Mouse (Mus musculus): Measurements from ENCODE around the gene Prss2. TPM values are rescaled to one million over a fixed set of nuclear protein-coding genes. Genes with fewer than 3 reads are reported as not detected.
"Not testable (repeated sequence)": the region's sequence is repeated elsewhere in the genome, so short reads cannot be mapped to it uniquely, and the experiment has no call there.

Prss2 gene
- not detected in 2 replicates for polyA plus RNA-seq (2016; fragmentation: Nextera tagmentation; extraction: Ambion mirVana)

GRCm38 (mm10) chr6:41521487-41521886, at the start of gene Prss2:
TSS of gene Prss2 (plus strand) at chr6:41521787.
- no peaks in the 10 kb centered on the region for H3K9me3 ChIP-seq (replicated peaks)
- H3K4me1 ChIP-seq: no peaks in the 10 kb centered on the region
- no peak within 1 kb of the TSS for H3K4me3 ChIP-seq
- no peak within 1 kb of the TSS for H3K27ac ChIP-seq (replicated peaks)
- WGBS: 75% methylated on average over 1 of the region's 1 CpGs
- no peak for DNase-seq (ENCODE audit: low spot score)
- no peaks in the 10 kb centered on the region for H3K36me3 ChIP-seq
- no peaks in the 10 kb centered on the region for H3K27me3 ChIP-seq (ENCODE audit: low read depth, poor library complexity, severe bottlenecking)

GRCm38 (mm10) chr6:41499374-41499773, 22.2 kb upstream of the Prss2 start:
- no peaks in the 10 kb centered on the region for H3K9me3 ChIP-seq (replicated peaks)
- 84% methylated on average over 3 of the region's 3 CpGs for WGBS

DNA sequence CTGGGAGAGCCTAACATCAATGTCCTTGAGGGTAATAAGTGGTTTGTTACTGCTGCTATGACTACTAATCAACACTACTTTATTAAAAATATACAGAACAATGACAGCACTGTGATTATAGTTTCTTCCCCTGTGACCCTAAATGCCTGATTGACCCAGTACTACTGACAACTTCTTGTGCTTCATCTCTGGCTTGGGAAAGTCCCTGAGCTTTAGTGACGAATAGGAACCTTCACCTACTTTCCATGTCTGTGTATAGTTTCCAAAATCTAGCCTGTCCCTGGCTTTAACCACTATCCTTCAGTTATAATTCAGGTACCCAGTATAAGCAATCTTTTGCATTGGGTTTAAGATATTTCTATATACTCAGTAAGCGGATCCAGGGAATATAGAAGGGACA, 16.7 kb upstream of the Prss2 start:
- Histone ChIP-seq H3K9me3 (replicated peaks) (no peaks in the 10 kb centered on the region), H3K4me3 (no peak overlapping the region), H3K36me3 (no peaks in the 10 kb centered on the region), H3K4me1 (no peaks in the 10 kb centered on the region), H3K27me3 (ENCODE audit: low read depth, poor library complexity, severe bottlenecking) (no peaks in the 10 kb centered on the region), H3K27ac (replicated peaks) (no peak overlapping the region)
- WGBS: 81% methylated on average over 2 of the region's 2 CpGs
- no peak for DNase-seq (ENCODE audit: low spot score)

More at GRCm38 (mm10) chr6:41499374-41499773, 22.2 kb upstream of the Prss2 start:
- H3K27me3 ChIP-seq (ENCODE audit: low read depth, poor library complexity, severe bottlenecking): no peaks in the 10 kb centered on the region
- H3K4me3 ChIP-seq: no peak overlapping the region
- H3K27ac ChIP-seq (replicated peaks): no peak overlapping the region
- no peaks in the 10 kb centered on the region for H3K4me1 ChIP-seq
- H3K36me3 ChIP-seq: no peaks in the 10 kb centered on the region
- no peak for DNase-seq (ENCODE audit: low spot score)

DNA sequence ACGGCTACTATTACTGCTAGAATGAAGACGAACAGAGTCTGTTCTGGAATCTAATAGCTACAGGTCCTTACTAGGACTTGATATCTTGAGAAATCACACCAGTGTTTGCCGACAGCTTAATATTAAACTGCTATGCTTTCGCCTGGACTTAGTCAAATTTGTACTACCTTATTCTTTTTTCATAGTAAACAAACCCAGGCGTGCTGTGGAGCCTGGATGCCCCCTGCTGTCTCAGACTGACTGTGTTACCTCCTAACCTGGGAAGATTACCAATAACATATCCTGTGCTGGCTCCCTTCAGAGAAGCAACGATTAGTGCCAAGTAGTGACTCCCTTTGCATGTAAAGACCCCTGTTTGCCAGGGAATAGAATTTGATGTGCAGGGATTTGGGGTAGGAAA, 16.3 kb upstream of the Prss2 start:
- 79% methylated on average over 6 of the region's 6 CpGs for WGBS
- no peaks in the 10 kb centered on the region for H3K4me1 ChIP-seq

DNA sequence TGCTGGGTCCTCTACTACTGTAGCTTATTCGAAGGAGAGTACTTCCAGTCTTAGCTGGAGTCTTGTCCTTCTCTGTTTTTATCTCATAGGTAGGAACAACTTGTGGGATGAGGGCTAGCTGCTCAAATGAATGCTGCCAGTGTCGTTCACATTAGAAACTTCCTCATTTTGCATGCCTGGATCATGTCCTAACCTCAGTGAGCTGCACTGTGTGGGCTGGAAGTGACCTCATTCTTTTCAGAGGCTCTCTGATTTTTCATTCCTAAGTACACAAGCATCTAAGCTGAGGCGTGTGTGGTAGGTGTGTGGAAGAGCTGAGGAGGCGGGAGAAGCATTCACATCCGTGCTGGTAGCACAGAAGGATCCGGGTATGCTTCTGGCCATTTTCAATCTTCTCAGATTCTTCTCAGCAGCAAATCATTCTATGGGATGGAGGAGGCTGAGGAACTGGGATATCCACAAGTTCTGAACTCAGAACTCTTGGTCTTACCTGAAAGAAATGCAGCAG, 3.5 kb upstream of the Prss2 start:
- WGBS: 84% methylated on average over 6 of the region's 6 CpGs

More for the DNA sequence above, 16.3 kb upstream of the Prss2 start:
- Histone ChIP-seq H3K27me3 (ENCODE audit: low read depth, poor library complexity, severe bottlenecking) (no peaks in the 10 kb centered on the region), H3K27ac (replicated peaks) (no peak overlapping the region), H3K9me3 (replicated peaks) (no peaks in the 10 kb centered on the region), H3K36me3 (no peaks in the 10 kb centered on the region), H3K4me3 (no peak overlapping the region)
- DNase-seq (ENCODE audit: low spot score): no peak

DNA sequence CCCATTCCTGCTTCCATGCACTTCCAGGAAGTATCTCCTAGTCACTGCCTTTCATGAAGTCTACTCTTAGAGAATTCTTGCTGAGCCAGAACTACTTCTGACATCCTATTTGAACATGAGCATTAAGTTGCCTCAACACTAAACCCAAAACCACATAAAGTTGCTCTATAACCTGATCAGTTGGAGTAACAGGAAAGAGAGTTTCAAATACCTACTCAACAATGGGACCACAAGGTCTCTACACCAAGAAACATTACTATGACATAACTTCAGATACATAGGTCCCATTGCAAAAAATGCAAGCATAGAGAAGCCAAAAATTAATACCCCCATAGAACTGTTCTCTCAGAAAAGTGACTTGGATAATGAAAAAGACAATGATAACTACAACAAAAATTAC, 4.9 kb downstream of the Prss2 start:
- no peaks in the 10 kb centered on the region for H3K9me3 ChIP-seq (replicated peaks)
- no peak overlapping the region for H3K27ac ChIP-seq (replicated peaks)
- H3K36me3 ChIP-seq: no peaks in the 10 kb centered on the region
- H3K4me3 ChIP-seq: no peak overlapping the region
- DNase-seq (ENCODE audit: low spot score): no peak
- H3K4me1 ChIP-seq: no peaks in the 10 kb centered on the region
- no peaks in the 10 kb centered on the region for H3K27me3 ChIP-seq (ENCODE audit: low read depth, poor library complexity, severe bottlenecking)

More for the DNA sequence above, 3.5 kb upstream of the Prss2 start:
- no peaks in the 10 kb centered on the region for H3K9me3 ChIP-seq (replicated peaks)
- H3K4me3 ChIP-seq: no peak overlapping the region
- no peaks in the 10 kb centered on the region for H3K4me1 ChIP-seq
- H3K27me3 ChIP-seq (ENCODE audit: low read depth, poor library complexity, severe bottlenecking): no peaks in the 10 kb centered on the region
- no peak for DNase-seq (ENCODE audit: low spot score)
- H3K27ac ChIP-seq (replicated peaks): no peak overlapping the region
- no peaks in the 10 kb centered on the region for H3K36me3 ChIP-seq

GRCm38 (mm10) chr6:41527402-41527801, 5.8 kb downstream of the Prss2 start:
- no peaks in the 10 kb centered on the region for H3K36me3 ChIP-seq
- no peaks in the 10 kb centered on the region for H3K9me3 ChIP-seq (replicated peaks)
- no peaks in the 10 kb centered on the region for H3K27me3 ChIP-seq (ENCODE audit: low read depth, poor library complexity, severe bottlenecking)
- no peaks in the 10 kb centered on the region for H3K4me1 ChIP-seq
- DNase-seq (ENCODE audit: low spot score): no peak
- H3K27ac ChIP-seq (replicated peaks): no peak overlapping the region
- no peak overlapping the region for H3K4me3 ChIP-seq
- 80% methylated on average over 1 of the region's 1 CpGs for WGBS

- H3K27ac ChIP-seq (replicated peaks); H3K9me3 ChIP-seq (replicated peaks); DNase-seq (ENCODE audit: low spot score); H3K4me3 ChIP-seq; H3K36me3 ChIP-seq; H3K4me1 ChIP-seq; H3K27me3 ChIP-seq (ENCODE audit: low read depth, poor library complexity, severe bottlenecking): not testable (repeated sequence)
- 46% methylated on average over 2 of the region's 2 CpGs for WGBS
These were observed 8.4 kb downstream of the Prss2 start for GRCm38 (mm10) chr6:41529987-41530386.

- DNase-seq (ENCODE audit: low spot score): no peak
- Histone ChIP-seq H3K36me3 (no peaks in the 10 kb centered on the region), H3K9me3 (replicated peaks) (no peaks in the 10 kb centered on the region), H3K4me3 (no peak overlapping the region), H3K4me1 (no peaks in the 10 kb centered on the region), H3K27ac (replicated peaks) (no peak overlapping the region), H3K27me3 (ENCODE audit: low read depth, poor library complexity, severe bottlenecking) (no peaks in the 10 kb centered on the region)
- 86% methylated on average over 4 of the region's 4 CpGs for WGBS
These were observed 10.6 kb downstream of the Prss2 start for GRCm38 (mm10) chr6:41532181-41532580.

- H3K27me3 ChIP-seq (ENCODE audit: low read depth, poor library complexity, severe bottlenecking): no peaks in the 10 kb centered on the region
- H3K4me3 ChIP-seq: no peak overlapping the region
- H3K27ac ChIP-seq (replicated peaks): no peak overlapping the region
- no peaks in the 10 kb centered on the region for H3K9me3 ChIP-seq (replicated peaks)
- H3K4me1 ChIP-seq: no peaks in the 10 kb centered on the region
- H3K36me3 ChIP-seq: no peaks in the 10 kb centered on the region
- DNase-seq (ENCODE audit: low spot score): no peak
- 86% methylated on average over 8 of the region's 8 CpGs for WGBS
These were observed 11.2 kb downstream of the Prss2 start for GRCm38 (mm10) chr6:41532687-41533284.

DNA sequence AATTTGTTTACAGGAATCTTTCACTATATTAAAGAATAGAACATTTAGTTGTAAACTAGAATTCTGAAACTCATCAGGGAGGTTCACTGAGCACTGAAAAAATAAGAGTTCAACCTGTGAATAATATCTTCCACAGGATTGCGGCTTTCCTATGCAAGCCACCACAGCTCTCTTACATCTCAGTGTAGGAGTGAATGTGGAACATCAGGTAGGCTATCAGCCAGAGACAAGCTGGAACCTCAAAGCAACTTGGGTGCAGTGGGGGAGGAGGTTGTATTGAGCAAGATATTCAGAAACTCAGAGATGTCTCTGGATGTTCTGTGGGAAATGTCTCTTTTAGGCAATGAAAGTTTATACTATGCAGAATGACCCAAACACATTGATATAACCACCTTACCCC, 15.8 kb downstream of the Prss2 start:
- no peak overlapping the region for H3K27ac ChIP-seq (replicated peaks)
- DNase-seq (ENCODE audit: low spot score): no peak
- no peaks in the 10 kb centered on the region for H3K4me1 ChIP-seq
- H3K27me3 ChIP-seq (ENCODE audit: low read depth, poor library complexity, severe bottlenecking): peaks cover 7% of the 10 kb centered on the region
- H3K4me3 ChIP-seq: no peak overlapping the region
- WGBS: 96% methylated on average over 1 of the region's 1 CpGs
- H3K36me3 ChIP-seq: no peaks in the 10 kb centered on the region
- no peaks in the 10 kb centered on the region for H3K9me3 ChIP-seq (replicated peaks)

DNA sequence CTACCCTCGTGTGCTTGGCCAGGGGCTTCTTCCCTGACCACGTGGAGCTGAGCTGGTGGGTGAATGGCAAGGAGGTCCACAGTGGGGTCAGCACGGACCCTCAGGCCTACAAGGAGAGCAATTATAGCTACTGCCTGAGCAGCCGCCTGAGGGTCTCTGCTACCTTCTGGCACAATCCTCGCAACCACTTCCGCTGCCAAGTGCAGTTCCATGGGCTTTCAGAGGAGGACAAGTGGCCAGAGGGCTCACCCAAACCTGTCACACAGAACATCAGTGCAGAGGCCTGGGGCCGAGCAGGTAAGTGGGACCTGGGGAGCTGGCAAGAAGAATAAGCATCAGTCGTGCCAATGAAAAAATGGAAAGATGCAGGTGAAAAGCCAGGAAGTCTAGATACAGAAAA, 16.7 kb downstream of the Prss2 start:
- H3K27ac ChIP-seq (replicated peaks); H3K36me3 ChIP-seq; DNase-seq (ENCODE audit: low spot score); H3K4me1 ChIP-seq; H3K9me3 ChIP-seq (replicated peaks); H3K4me3 ChIP-seq: not testable (repeated sequence)
- H3K27me3 ChIP-seq (ENCODE audit: low read depth, poor library complexity, severe bottlenecking): peaks cover 16% of the 10 kb centered on the region
- 87% methylated on average over 7 of the region's 8 CpGs for WGBS

- DNase-seq (ENCODE audit: low spot score): no peak
- Histone ChIP-seq H3K9me3 (replicated peaks) (no peaks in the 10 kb centered on the region), H3K4me3 (no peak overlapping the region), H3K27ac (replicated peaks) (no peak overlapping the region), H3K27me3 (ENCODE audit: low read depth, poor library complexity, severe bottlenecking) (peaks cover 27% of the 10 kb centered on the region), H3K36me3 (no peaks in the 10 kb centered on the region), H3K4me1 (peaks cover 18% of the 10 kb centered on the region)
These were observed 19.2 kb downstream of the Prss2 start for GRCm38 (mm10) chr6:41540746-41541145.

DNA sequence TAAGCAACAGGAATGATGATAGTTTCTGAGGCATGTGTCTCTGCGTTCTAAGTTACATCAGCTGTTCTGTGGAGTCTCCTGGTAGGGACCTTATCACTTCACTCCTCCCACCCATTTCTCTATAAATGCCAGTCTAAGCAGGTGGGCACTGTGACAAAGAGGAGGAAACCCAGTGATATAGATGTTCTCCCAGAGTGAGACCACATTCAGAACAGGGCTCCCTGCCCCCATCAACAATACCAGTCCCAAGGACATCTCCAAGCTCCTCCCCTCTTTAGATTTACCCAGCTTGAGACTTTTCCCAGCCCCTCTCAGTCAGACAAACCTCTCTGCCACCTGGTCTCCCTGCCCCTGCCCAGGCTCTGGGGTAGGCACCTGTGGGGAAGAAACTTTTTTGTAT, 20.2 kb downstream of the Prss2 start:
- no peaks in the 10 kb centered on the region for H3K9me3 ChIP-seq (replicated peaks)
- WGBS: 78% methylated on average over 1 of the region's 1 CpGs
- no peaks in the 10 kb centered on the region for H3K36me3 ChIP-seq
- H3K4me1 ChIP-seq: peaks cover 18% of the 10 kb centered on the region
- no peak overlapping the region for H3K27ac ChIP-seq (replicated peaks)
- H3K27me3 ChIP-seq (ENCODE audit: low read depth, poor library complexity, severe bottlenecking): peaks cover 27% of the 10 kb centered on the region
- no peak overlapping the region for H3K4me3 ChIP-seq
- DNase-seq (ENCODE audit: low spot score): no peak
